Mouse (Mus musculus): ENCODE results near the gene Per1. TPM values are rescaled to one million over a fixed set of nuclear protein-coding genes. Genes with fewer than 3 reads are reported as not detected.
A peak's percentile ranks its signal among the peaks of the same experiment; 100 is the strongest.

Gene Per1
- polyA plus RNA-seq, 1 experiment: 1.4 TPM

DNA sequence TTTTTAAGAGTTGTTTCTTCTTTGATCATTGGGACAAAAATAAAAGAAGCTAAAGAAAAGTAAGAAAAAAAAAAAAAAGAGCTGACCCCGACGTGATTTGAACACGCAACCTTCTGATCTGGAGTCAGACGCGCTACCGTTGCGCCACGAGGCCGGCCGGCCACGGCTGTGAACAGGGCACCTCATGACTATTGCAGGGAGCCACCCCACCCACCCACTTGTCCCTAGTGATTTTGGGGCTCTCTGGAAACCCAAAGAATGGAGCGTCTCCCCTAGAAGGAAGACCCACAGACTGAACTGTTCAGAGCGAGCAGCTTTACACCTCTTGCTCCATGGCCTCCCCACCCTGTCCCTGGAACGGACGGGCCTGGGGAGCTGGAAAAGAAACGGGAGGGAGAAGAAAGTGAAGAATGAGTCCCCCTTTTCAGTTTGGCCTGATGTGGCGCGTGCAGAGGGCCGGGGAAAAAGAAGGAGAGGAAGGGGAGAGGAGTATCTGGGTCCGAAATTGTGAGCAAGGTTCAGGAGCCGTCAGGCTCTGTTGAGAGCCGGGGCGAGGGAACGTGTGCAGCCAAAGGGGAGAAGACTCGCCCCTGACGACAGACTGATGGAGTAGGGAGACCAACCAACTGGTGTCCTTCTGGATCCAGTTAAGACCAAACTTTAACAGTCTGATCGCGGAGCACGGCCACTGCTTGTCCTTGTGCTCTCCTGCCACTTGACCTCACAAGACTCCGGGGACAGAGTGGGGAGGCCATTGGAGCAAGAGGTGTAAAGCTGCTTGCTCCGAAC lies 31.4 kb upstream of the Per1 start:
- Histone ChIP-seq H3K36me3 (ENCODE audit: control insufficient read depth) (no peaks in the 10 kb centered on the region), H3K4me1 (ENCODE audit: control insufficient read depth) (peaks cover 74% of the 10 kb centered on the region), H3K4me3 (replicated peaks) (peak overlapping the region; percentile 80), H3K9me3 (ENCODE audit: control insufficient read depth, low read length) (no peaks in the 10 kb centered on the region), H3K27me3 (ENCODE audit: control insufficient read depth) (no peaks in the 10 kb centered on the region)
- no peak for TF ChIP-seq GATA1 (IDR thresholded peaks at IDR 0.05; ENCODE audit: low read length)
- TF ChIP-seq TAL1 (IDR thresholded peaks at IDR 0.05; ENCODE audit: low read length): no peak

DNA sequence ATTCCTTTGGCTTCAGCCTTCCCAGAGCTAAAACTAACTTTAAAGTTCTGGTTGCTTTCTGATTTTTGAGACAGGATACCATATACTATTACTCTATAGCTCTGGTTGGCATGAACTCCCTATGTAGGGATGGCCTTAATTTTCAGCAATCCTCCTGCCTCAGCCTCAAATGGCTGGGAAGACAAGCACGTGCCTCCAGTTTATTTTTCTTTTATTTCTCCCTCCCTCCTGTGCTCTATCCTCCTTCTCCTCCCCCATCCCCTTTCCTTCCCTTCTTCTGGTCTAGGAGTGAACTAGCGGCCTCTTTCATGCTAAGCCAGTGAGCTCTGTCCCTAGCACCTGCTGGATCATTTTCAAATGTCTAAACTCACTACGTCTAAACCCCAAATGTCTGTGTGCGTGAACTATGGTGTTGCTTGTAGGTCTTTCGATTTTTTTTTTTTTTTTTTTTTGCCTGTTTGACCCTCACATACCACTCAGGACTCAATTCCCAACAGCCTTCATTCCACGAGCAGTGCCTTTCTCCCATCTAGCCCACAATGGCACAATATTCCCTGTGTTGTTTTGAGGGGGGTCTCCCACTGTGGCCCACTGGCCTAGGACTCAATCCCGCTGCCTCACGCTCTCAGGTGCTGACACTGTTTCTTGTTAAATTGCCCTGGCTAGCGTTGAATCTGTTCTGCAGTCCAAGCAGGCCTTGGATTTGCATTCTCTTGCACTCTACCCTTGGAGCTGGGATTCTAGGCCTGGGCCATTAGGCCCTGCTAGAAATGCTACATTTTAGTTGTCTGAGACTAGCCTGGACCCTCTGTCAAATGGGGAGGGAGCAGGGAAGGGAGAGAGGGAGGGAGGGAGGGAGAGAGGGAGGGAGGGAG lies 30.5 kb upstream of the Per1 start:
- Histone ChIP-seq H3K4me3 (replicated peaks) (peak overlapping the region; percentile 80), H3K9me3 (ENCODE audit: control insufficient read depth, low read length) (no peaks in the 10 kb centered on the region), H3K4me1 (ENCODE audit: control insufficient read depth) (peaks cover 74% of the 10 kb centered on the region), H3K27me3 (ENCODE audit: control insufficient read depth) (no peaks in the 10 kb centered on the region), H3K36me3 (ENCODE audit: control insufficient read depth) (no peaks in the 10 kb centered on the region)
- TF ChIP-seq TAL1 (IDR thresholded peaks at IDR 0.05; ENCODE audit: low read length): no peak
- TF ChIP-seq GATA1 (IDR thresholded peaks at IDR 0.05; ENCODE audit: low read length): no peak

- Histone ChIP-seq H3K4me3 (replicated peaks) (peak overlapping the region; percentile 69), H3K27me3 (ENCODE audit: control insufficient read depth) (no peaks in the 10 kb centered on the region), H3K4me1 (ENCODE audit: control insufficient read depth) (peaks cover 75% of the 10 kb centered on the region), H3K9me3 (ENCODE audit: control insufficient read depth, low read length) (no peaks in the 10 kb centered on the region), H3K36me3 (ENCODE audit: control insufficient read depth) (no peaks in the 10 kb centered on the region)
- TF ChIP-seq GATA1 (IDR thresholded peaks at IDR 0.05; ENCODE audit: low read length) (no peak), TAL1 (IDR thresholded peaks at IDR 0.05; ENCODE audit: low read length) (no peak)
Observed at GRCm38 (mm10) chr11:69065394-69065925, 29.6 kb upstream of the Per1 start.

GRCm38 (mm10) chr11:69066163-69066861 lies 28.7 kb upstream of the Per1 start:
- Histone ChIP-seq H3K36me3 (ENCODE audit: control insufficient read depth) (no peaks in the 10 kb centered on the region), H3K4me1 (ENCODE audit: control insufficient read depth) (peaks cover 75% of the 10 kb centered on the region), H3K9me3 (ENCODE audit: control insufficient read depth, low read length) (no peaks in the 10 kb centered on the region), H3K4me3 (replicated peaks) (peak overlapping the region; percentile 69), H3K27me3 (ENCODE audit: control insufficient read depth) (no peaks in the 10 kb centered on the region)
- peak; percentile 99 for TF ChIP-seq GATA1 (IDR thresholded peaks at IDR 0.05; ENCODE audit: low read length)
- no peak for TF ChIP-seq TAL1 (IDR thresholded peaks at IDR 0.05; ENCODE audit: low read length)

DNA sequence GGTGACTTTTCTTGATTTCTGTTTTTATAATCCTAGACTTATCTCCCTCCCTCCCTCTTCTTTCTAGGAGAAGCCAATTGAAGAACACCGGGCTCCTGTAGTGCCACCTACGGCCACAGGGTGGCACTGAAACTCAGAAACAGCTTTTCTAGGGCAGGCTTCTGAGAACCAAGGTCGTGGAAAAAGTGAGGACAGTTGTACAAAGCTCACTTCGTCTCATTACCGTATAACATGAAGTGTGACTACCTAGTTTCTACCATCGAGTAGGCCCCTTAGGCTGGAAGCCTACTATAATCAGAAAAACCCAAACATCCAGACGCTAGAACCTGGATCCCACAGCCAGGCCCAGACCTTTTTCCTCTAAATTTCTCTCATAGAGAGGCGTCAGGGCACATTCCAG lies 28.1 kb upstream of the Per1 start:
- TF ChIP-seq GATA1 (IDR thresholded peaks at IDR 0.05; ENCODE audit: low read length): no peak
- no peak for TF ChIP-seq TAL1 (IDR thresholded peaks at IDR 0.05; ENCODE audit: low read length)
- no peaks in the 10 kb centered on the region for H3K9me3 ChIP-seq (ENCODE audit: control insufficient read depth, low read length)
- no peaks in the 10 kb centered on the region for H3K36me3 ChIP-seq (ENCODE audit: control insufficient read depth)
- H3K4me1 ChIP-seq (ENCODE audit: control insufficient read depth): peaks cover 74% of the 10 kb centered on the region
- H3K27me3 ChIP-seq (ENCODE audit: control insufficient read depth): no peaks in the 10 kb centered on the region
- H3K4me3 ChIP-seq (replicated peaks): peak overlapping the region; percentile 69

DNA sequence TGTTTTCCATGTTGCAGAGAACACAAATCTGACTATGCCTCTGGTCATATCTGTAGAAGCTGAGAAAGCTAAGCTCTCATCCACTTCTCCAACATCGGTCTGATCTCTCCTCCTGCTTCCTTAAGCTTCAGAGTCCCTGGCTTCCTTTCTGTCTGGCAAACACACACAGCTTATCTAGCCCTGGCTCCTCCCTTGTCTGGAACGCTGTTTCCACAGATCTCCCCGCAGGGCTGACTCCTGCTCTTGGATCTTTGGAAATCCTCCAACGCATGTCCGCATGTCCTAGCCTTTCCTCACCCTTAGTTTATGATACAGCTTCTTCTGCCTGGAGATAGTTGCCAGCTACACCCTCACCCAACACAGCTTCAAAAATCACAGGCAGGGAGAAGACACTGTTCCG lies 27.4 kb upstream of the Per1 start:
- no peaks in the 10 kb centered on the region for H3K36me3 ChIP-seq (ENCODE audit: control insufficient read depth)
- no peak overlapping the region for H3K4me3 ChIP-seq (replicated peaks)
- no peaks in the 10 kb centered on the region for H3K27me3 ChIP-seq (ENCODE audit: control insufficient read depth)
- TF ChIP-seq GATA1 (IDR thresholded peaks at IDR 0.05; ENCODE audit: low read length) (no peak), TAL1 (IDR thresholded peaks at IDR 0.05; ENCODE audit: low read length) (no peak)
- peaks cover 77% of the 10 kb centered on the region for H3K4me1 ChIP-seq (ENCODE audit: control insufficient read depth)
- no peaks in the 10 kb centered on the region for H3K9me3 ChIP-seq (ENCODE audit: control insufficient read depth, low read length)

- Histone ChIP-seq H3K4me1 (ENCODE audit: control insufficient read depth) (peaks cover 80% of the 10 kb centered on the region), H3K36me3 (ENCODE audit: control insufficient read depth) (no peaks in the 10 kb centered on the region), H3K9me3 (ENCODE audit: control insufficient read depth, low read length) (no peaks in the 10 kb centered on the region), H3K27me3 (ENCODE audit: control insufficient read depth) (no peaks in the 10 kb centered on the region), H3K4me3 (replicated peaks) (peak overlapping the region; percentile 77)
- no peak for TF ChIP-seq GATA1 (IDR thresholded peaks at IDR 0.05; ENCODE audit: low read length)
- no peak for TF ChIP-seq TAL1 (IDR thresholded peaks at IDR 0.05; ENCODE audit: low read length)
Observed at GRCm38 (mm10) chr11:69070093-69070492, 24.9 kb upstream of the Per1 start.

- no peaks in the 10 kb centered on the region for H3K9me3 ChIP-seq (ENCODE audit: control insufficient read depth, low read length)
- TF ChIP-seq GATA1 (IDR thresholded peaks at IDR 0.05; ENCODE audit: low read length) (no peak), TAL1 (IDR thresholded peaks at IDR 0.05; ENCODE audit: low read length) (no peak)
- H3K36me3 ChIP-seq (ENCODE audit: control insufficient read depth): no peaks in the 10 kb centered on the region
- H3K4me1 ChIP-seq (ENCODE audit: control insufficient read depth): peaks cover 79% of the 10 kb centered on the region
- no peaks in the 10 kb centered on the region for H3K27me3 ChIP-seq (ENCODE audit: control insufficient read depth)
- peak within 1 kb of the TSS; percentile 77 for H3K4me3 ChIP-seq (replicated peaks)
Observed at GRCm38 (mm10) chr11:69070590-69071222, 24.3 kb upstream of the Per1 start, which contains the start of gene Tmem107. Tmem107 (plus strand) TSS chr11:69070806.

Data from erythroblast, embryonic 14.5 days (primary cell).